Mouse (Mus musculus): ENCODE measurements around the gene Rsu1. TPM values are rescaled to one million over a fixed set of nuclear protein-coding genes. Genes with fewer than 3 reads are reported as not detected.

Rsu1 gene
- polyA plus RNA-seq, 1 experiment: 81.5 TPM

GRCm38 (mm10) chr2:13206825-13207224 lies 64.4 kb downstream of the Rsu1 start:
- H3K4me2 ChIP-seq (ENCODE audit: low read depth): no peak overlapping the region
- no peak overlapping the region for H3K4me3 ChIP-seq
- H3ac ChIP-seq (ENCODE audit: control insufficient read depth, insufficient read length): no peak overlapping the region
- peaks cover 4% of the 10 kb centered on the region for H3K36me3 ChIP-seq (ENCODE audit: control insufficient read depth, insufficient read depth)
- H3K27me3 ChIP-seq (ENCODE audit: control insufficient read depth, insufficient read depth, insufficient read length): no peaks in the 10 kb centered on the region
- no peaks in the 10 kb centered on the region for H3K79me2 ChIP-seq (ENCODE audit: control insufficient read depth, insufficient read depth)
- TF ChIP-seq E2F4 (IDR thresholded peaks at IDR 0.05; ENCODE audit: insufficient read depth): no peak
- no peak for TF ChIP-seq SRF (IDR thresholded peaks at IDR 0.05; ENCODE audit: control insufficient read depth, insufficient read length, low read depth)
- no peak for TF ChIP-seq POLR2A (IDR thresholded peaks at IDR 0.05; ENCODE audit: insufficient read length, low read depth)
- TF ChIP-seq POLR2AphosphoS2 (IDR thresholded peaks at IDR 0.05; ENCODE audit: insufficient read length, low read depth): no peak
- no peak for TF ChIP-seq CEBPB (IDR thresholded peaks at IDR 0.05; ENCODE audit: insufficient read depth, poor library complexity, severe bottlenecking)
- no peak for TF ChIP-seq MYOG (IDR thresholded peaks at IDR 0.05; ENCODE audit: control insufficient read depth in 1 of 3, insufficient read depth in 1 of 3, insufficient read length in 2 of 3, low read depth in 2 of 3)
- TF ChIP-seq MYOD1 (IDR thresholded peaks at IDR 0.05; ENCODE audit: control insufficient read depth in 1 of 3, insufficient read length in 2 of 3, low read depth in 2 of 3): no peak
- no peak for TF ChIP-seq MAX (IDR thresholded peaks at IDR 0.05; ENCODE audit: low read depth)
- TF ChIP-seq TCF12 (IDR thresholded peaks at IDR 0.05; ENCODE audit: insufficient read depth, poor library complexity, severe bottlenecking): no peak
- TF ChIP-seq TCF3 (IDR thresholded peaks at IDR 0.05; ENCODE audit: insufficient read length, low read depth): no peak
- TF ChIP-seq REST (IDR thresholded peaks at IDR 0.05; ENCODE audit: insufficient read depth, insufficient read length): no peak
- TF ChIP-seq USF1 (IDR thresholded peaks at IDR 0.05; ENCODE audit: low read depth): no peak

GRCm38 (mm10) chr2:13206367-13206766 lies 64.8 kb downstream of the Rsu1 start:
- H3K79me2 ChIP-seq (ENCODE audit: control insufficient read depth, insufficient read depth): no peaks in the 10 kb centered on the region
- H3K27me3 ChIP-seq (ENCODE audit: control insufficient read depth, insufficient read depth, insufficient read length): no peaks in the 10 kb centered on the region
- H3K36me3 ChIP-seq (ENCODE audit: control insufficient read depth, insufficient read depth): peaks cover 4% of the 10 kb centered on the region
- no peak for TF ChIP-seq MYOG (IDR thresholded peaks at IDR 0.05; ENCODE audit: control insufficient read depth in 1 of 3, insufficient read depth in 1 of 3, insufficient read length in 2 of 3, low read depth in 2 of 3)
- no peak for TF ChIP-seq USF1 (IDR thresholded peaks at IDR 0.05; ENCODE audit: low read depth)
- TF ChIP-seq E2F4 (IDR thresholded peaks at IDR 0.05; ENCODE audit: insufficient read depth): no peak
- TF ChIP-seq MYOD1 (IDR thresholded peaks at IDR 0.05; ENCODE audit: control insufficient read depth in 1 of 3, insufficient read length in 2 of 3, low read depth in 2 of 3): no peak
- no peak for TF ChIP-seq REST (IDR thresholded peaks at IDR 0.05; ENCODE audit: insufficient read depth, insufficient read length)
- no peak for TF ChIP-seq TCF3 (IDR thresholded peaks at IDR 0.05; ENCODE audit: insufficient read length, low read depth)
- no peak for TF ChIP-seq POLR2A (IDR thresholded peaks at IDR 0.05; ENCODE audit: insufficient read length, low read depth)
- no peak for TF ChIP-seq MAX (IDR thresholded peaks at IDR 0.05; ENCODE audit: low read depth)
- TF ChIP-seq CEBPB (IDR thresholded peaks at IDR 0.05; ENCODE audit: insufficient read depth, poor library complexity, severe bottlenecking): no peak
- no peak for TF ChIP-seq SRF (IDR thresholded peaks at IDR 0.05; ENCODE audit: control insufficient read depth, insufficient read length, low read depth)
- no peak overlapping the region for H3ac ChIP-seq (ENCODE audit: control insufficient read depth, insufficient read length)
- no peak overlapping the region for H3K4me3 ChIP-seq
- no peak overlapping the region for H3K4me2 ChIP-seq (ENCODE audit: low read depth)

- no peaks in the 10 kb centered on the region for H3K79me2 ChIP-seq (ENCODE audit: control insufficient read depth, insufficient read depth)
- no peak overlapping the region for H3ac ChIP-seq (ENCODE audit: control insufficient read depth, insufficient read length)
- H3K4me2 ChIP-seq (ENCODE audit: low read depth): no peak overlapping the region
- no peaks in the 10 kb centered on the region for H3K36me3 ChIP-seq (ENCODE audit: control insufficient read depth, insufficient read depth)
- H3K4me3 ChIP-seq: no peak overlapping the region
- TF ChIP-seq POLR2A (IDR thresholded peaks at IDR 0.05; ENCODE audit: insufficient read length, low read depth): no peak
- no peaks in the 10 kb centered on the region for H3K27me3 ChIP-seq (ENCODE audit: control insufficient read depth, insufficient read depth, insufficient read length)
Measured at GRCm38 (mm10) chr2:13202805-13203475, 68.3 kb downstream of the Rsu1 start.

- no peak overlapping the region for H3ac ChIP-seq (ENCODE audit: control insufficient read depth, insufficient read length)
- H3K4me2 ChIP-seq (ENCODE audit: low read depth): no peak overlapping the region
- H3K4me3 ChIP-seq: no peak overlapping the region
- no peaks in the 10 kb centered on the region for H3K27me3 ChIP-seq (ENCODE audit: control insufficient read depth, insufficient read depth, insufficient read length)
- TF ChIP-seq TCF3 (IDR thresholded peaks at IDR 0.05; ENCODE audit: insufficient read length, low read depth): no peak
- no peak for TF ChIP-seq MAX (IDR thresholded peaks at IDR 0.05; ENCODE audit: low read depth)
- no peak for TF ChIP-seq MYOG (IDR thresholded peaks at IDR 0.05; ENCODE audit: control insufficient read depth in 1 of 3, insufficient read depth in 1 of 3, insufficient read length in 2 of 3, low read depth in 2 of 3)
- no peak for TF ChIP-seq E2F4 (IDR thresholded peaks at IDR 0.05; ENCODE audit: insufficient read depth)
- no peak for TF ChIP-seq TCF12 (IDR thresholded peaks at IDR 0.05; ENCODE audit: insufficient read depth, poor library complexity, severe bottlenecking)
- TF ChIP-seq CEBPB (IDR thresholded peaks at IDR 0.05; ENCODE audit: insufficient read depth, poor library complexity, severe bottlenecking): no peak
- no peak for TF ChIP-seq POLR2AphosphoS2 (IDR thresholded peaks at IDR 0.05; ENCODE audit: insufficient read length, low read depth)
- no peak for TF ChIP-seq MYOD1 (IDR thresholded peaks at IDR 0.05; ENCODE audit: control insufficient read depth in 1 of 3, insufficient read length in 2 of 3, low read depth in 2 of 3)
- no peak for TF ChIP-seq POLR2A (IDR thresholded peaks at IDR 0.05; ENCODE audit: insufficient read length, low read depth)
- no peak for TF ChIP-seq USF1 (IDR thresholded peaks at IDR 0.05; ENCODE audit: low read depth)
- no peaks in the 10 kb centered on the region for H3K79me2 ChIP-seq (ENCODE audit: control insufficient read depth, insufficient read depth)
- no peaks in the 10 kb centered on the region for H3K36me3 ChIP-seq (ENCODE audit: control insufficient read depth, insufficient read depth)
Measured at GRCm38 (mm10) chr2:13199713-13200112, 71.5 kb downstream of the Rsu1 start.

- TF ChIP-seq TCF12 (IDR thresholded peaks at IDR 0.05; ENCODE audit: insufficient read depth, poor library complexity, severe bottlenecking) (no peak), MYOG (IDR thresholded peaks at IDR 0.05; ENCODE audit: control insufficient read depth in 1 of 3, insufficient read depth in 1 of 3, insufficient read length in 2 of 3, low read depth in 2 of 3) (no peak), MAX (IDR thresholded peaks at IDR 0.05; ENCODE audit: low read depth) (no peak), USF1 (IDR thresholded peaks at IDR 0.05; ENCODE audit: low read depth) (no peak), POLR2A (IDR thresholded peaks at IDR 0.05; ENCODE audit: insufficient read length, low read depth) (no peak), MYOD1 (IDR thresholded peaks at IDR 0.05; ENCODE audit: control insufficient read depth in 1 of 3, insufficient read length in 2 of 3, low read depth in 2 of 3) (no peak), CEBPB (IDR thresholded peaks at IDR 0.05; ENCODE audit: insufficient read depth, poor library complexity, severe bottlenecking) (no peak), POLR2AphosphoS2 (IDR thresholded peaks at IDR 0.05; ENCODE audit: insufficient read length, low read depth) (no peak), REST (IDR thresholded peaks at IDR 0.05; ENCODE audit: insufficient read depth, insufficient read length) (no peak), E2F4 (IDR thresholded peaks at IDR 0.05; ENCODE audit: insufficient read depth) (no peak), SRF (IDR thresholded peaks at IDR 0.05; ENCODE audit: control insufficient read depth, insufficient read length, low read depth) (no peak), TCF3 (IDR thresholded peaks at IDR 0.05; ENCODE audit: insufficient read length, low read depth) (no peak)
- Histone ChIP-seq H3K4me2 (ENCODE audit: low read depth) (no peak overlapping the region), H3ac (ENCODE audit: control insufficient read depth, insufficient read length) (no peak overlapping the region), H3K27me3 (ENCODE audit: control insufficient read depth, insufficient read depth, insufficient read length) (no peaks in the 10 kb centered on the region), H3K36me3 (ENCODE audit: control insufficient read depth, insufficient read depth) (no peaks in the 10 kb centered on the region), H3K4me3 (no peak overlapping the region), H3K79me2 (ENCODE audit: control insufficient read depth, insufficient read depth) (no peaks in the 10 kb centered on the region)
Measured at GRCm38 (mm10) chr2:13199033-13199432, 72.2 kb downstream of the Rsu1 start.

All from myocyte (in vitro differentiated cells).